Mouse (Mus musculus) heart, adult 8-10 months (tissue): ENCODE results near the gene Slc25a44. TPM values are rescaled to one million over a fixed set of nuclear protein-coding genes. Genes with fewer than 3 reads are reported as not detected.
"Not testable (repeated sequence)": the region's sequence is repeated elsewhere in the genome, so short reads cannot be mapped to it uniquely, and the experiment has no call there.

Experiments
- DNase-seq: peaks from one replicate; pipeline ENCODE4 v3.0.0; 2022; ENCODE audit warnings: low spot score
- total RNA-seq, 4 experiments: library from RNA; stranded (reverse); gene quantifications; 2 replicates each; pipeline ENCODE4 v1.2.4; 2022

The Slc25a44 gene
- total RNA-seq, 4 experiments from 2014 or later = 13.1 to 14.7 (median 14.1) TPM

- no peak for DNase-seq
Observed at GRCm38 (mm10) chr3:88415668-88416067, 9.3 kb downstream of the Slc25a44 start.

GRCm38 (mm10) chr3:88412636-88413035, 12.3 kb downstream of the Slc25a44 start:
- DNase-seq = no peak

DNA sequence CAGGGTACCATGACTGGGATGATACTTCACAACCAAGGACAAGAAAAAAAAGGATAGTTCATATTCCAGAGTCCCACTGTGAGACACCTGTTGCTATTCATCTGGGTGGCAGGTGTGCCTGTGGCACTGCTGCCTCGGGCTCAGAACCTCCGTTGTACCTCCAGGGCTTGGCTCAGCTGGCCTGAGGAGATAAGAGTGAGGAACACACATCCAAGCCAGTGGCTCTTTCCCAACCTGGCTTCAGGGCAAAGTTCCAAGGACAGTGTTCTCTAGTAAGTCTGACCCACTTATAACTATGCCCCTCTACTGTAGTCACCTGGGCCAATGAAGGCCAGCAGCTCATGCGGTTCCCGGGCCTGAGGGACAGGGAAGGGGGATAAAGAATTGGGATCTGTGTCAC, 13.3 kb downstream of the Slc25a44 start:
- DNase-seq = peak; percentile 40

GRCm38 (mm10) chr3:88410645-88411031, 14.3 kb downstream of the Slc25a44 start:
- DNase-seq = no peak

- DNase-seq = peak; percentile 94
Observed at GRCm38 (mm10) chr3:88409741-88410644, 14.9 kb downstream of the Slc25a44 start, which contains the start of gene Pmf1. Gene Pmf1 (minus strand): TSS chr3:88410331.

- no peak for DNase-seq
Observed at GRCm38 (mm10) chr3:88408953-88409352, 16.0 kb downstream of the Slc25a44 start.

- no peak for DNase-seq
Observed at GRCm38 (mm10) chr3:88407529-88407928, 17.4 kb downstream of the Slc25a44 start.

DNA sequence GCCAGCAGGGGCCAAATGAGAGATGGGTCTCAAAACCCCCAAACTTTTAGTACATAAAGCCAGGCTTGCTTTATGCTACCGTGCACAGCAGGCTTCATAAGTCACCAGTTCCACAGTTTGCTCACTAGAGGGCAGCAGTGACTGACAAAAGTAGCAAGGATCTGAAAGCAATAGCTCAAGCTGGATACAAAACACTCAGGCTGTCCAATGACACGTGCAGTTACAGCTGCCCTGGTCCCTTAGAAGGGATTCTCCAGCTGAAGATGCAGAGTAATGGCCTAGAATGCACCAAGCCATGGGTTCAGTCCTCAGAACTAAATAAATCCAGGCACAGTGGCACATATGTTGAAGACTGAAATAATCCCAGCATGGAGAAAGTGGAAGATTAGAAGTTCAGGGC, 17.8 kb downstream of the Slc25a44 start:
- DNase-seq = peak; percentile 77

- DNase-seq = no peak
Observed at GRCm38 (mm10) chr3:88403522-88404230, 21.3 kb downstream of the Slc25a44 start.

GRCm38 (mm10) chr3:88398666-88399065, 26.3 kb downstream of the Slc25a44 start:
- no peak for DNase-seq

DNA sequence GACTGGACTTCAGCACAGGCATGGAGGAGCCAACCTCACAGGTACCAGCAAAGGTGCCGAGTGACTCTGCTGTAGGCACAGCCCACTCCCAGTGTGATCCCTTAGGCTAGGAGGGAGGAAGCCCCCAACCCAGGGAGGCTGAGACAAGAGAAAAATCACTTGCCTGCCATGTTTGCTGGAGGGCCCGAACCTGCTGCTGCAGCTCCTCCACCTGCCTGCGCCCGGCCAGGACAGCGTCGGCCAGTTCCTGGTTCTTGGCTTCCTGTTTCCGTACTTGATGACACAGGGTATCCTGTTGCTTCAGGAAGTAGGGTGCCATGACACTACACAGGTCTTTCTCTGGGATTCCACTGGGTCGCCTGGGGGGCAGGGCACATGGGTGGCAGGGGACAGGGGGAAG, 29.2 kb downstream of the Slc25a44 start:
- no peak for DNase-seq

DNA sequence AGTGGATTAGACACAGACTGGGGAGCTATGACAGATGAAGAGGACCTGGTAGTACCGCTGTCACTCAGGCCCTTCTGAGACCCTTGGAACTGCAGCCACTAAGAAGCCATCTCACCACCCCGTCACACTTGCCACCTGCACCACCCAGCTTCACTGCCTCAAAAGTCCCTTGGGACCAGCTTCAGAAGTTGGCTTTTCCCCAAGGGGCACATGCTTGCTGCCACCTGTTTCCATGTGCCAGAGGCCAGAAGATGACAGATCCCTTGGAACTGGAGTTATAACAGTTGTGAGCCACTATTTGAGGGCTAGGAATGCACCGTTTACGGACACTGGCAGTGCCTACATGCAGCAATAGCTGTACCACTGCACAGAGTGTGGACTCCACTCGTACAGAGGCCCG, 29.7 kb downstream of the Slc25a44 start:
- no peak for DNase-seq

DNA sequence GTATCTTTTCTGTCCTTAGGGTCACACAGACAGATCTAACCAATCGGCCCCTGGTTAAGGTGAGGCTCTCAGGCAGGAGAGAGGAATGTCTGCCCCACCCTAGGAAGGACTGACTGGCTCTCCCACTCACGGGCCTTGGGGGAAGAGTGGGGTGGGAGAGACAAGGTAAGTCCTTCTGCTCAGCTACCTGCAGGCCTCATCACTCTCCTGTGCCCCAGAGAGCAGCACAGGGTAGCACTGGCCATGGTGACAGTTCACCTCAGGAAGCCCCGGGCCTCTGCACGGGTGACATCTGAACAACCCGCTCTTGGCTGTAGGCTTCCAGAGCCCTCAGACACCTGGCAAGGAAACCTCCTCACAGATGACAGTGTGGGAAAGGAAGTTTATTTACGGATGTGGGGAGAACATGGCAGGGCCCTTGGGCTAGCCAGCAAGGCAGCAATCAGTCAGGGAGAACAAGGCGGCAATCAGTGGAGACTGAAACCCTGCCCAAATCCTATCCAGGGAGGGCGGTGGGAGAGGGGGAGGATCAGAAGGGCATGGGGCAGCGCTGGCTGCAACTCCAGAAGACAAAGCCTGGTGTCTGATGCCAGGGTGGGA, 31.1 kb downstream of the Slc25a44 start:
- DNase-seq = no peak

DNA sequence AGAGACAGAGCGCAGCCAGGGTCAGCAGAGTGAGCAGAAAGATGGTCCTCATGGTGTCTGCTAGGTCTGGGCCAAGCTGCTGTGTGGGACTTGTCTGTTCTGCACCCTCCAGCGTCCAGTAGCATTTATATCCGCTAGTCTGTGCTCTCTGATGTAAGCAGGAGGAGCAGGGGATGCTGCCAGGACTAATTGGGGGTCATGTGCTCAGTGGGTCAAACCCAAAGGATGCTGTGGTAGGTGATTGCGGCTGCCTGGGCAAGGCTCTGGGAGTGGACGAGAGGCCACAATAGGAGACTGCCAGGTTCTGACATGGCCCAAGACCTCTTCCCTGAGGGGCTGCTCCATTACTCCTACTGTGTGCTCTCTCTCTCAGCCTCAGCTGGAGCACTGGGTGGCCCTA, 40.6 kb downstream of the Slc25a44 start, which contains the start of gene Bglap:
Bglap (minus strand) TSS at position 101 of the 400 bp plus-strand sequence.
- DNase-seq = no peak

GRCm38 (mm10) chr3:88382383-88382782, 42.6 kb downstream of the Slc25a44 start:
- not testable (repeated sequence) for DNase-seq

- not testable (repeated sequence) for DNase-seq
Observed at GRCm38 (mm10) chr3:88381389-88382315, 43.3 kb downstream of the Slc25a44 start.

DNA sequence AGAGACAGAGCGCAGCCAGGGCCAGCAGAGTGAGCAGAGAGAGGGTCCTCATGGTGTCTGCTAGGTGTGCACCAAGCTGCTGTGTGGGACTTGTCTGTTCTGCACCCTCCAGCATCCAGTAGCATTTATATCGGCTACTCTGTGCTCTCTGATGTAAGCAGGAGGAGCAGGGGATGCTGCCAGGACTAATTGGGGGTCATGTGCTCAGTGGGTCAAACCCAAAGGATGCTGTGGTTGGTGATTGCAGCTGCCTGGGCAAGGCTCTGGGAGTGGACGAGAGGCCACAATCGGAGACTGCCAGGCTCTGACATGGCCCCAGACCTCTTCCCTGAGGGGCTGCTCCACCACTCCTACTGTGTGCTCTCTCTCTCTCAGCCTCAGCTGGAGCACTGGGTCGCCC, 46.3 kb downstream of the Slc25a44 start, which contains the start of gene Bglap2:
Bglap2 (minus strand) TSS at position 101 of the 400 bp plus-strand sequence.
- not testable (repeated sequence) for DNase-seq

GRCm38 (mm10) chr3:88376644-88377043, 48.3 kb downstream of the Slc25a44 start:
- not testable (repeated sequence) for DNase-seq

- not testable (repeated sequence) for DNase-seq
Observed at GRCm38 (mm10) chr3:88375750-88376626, 49.0 kb downstream of the Slc25a44 start.

DNA sequence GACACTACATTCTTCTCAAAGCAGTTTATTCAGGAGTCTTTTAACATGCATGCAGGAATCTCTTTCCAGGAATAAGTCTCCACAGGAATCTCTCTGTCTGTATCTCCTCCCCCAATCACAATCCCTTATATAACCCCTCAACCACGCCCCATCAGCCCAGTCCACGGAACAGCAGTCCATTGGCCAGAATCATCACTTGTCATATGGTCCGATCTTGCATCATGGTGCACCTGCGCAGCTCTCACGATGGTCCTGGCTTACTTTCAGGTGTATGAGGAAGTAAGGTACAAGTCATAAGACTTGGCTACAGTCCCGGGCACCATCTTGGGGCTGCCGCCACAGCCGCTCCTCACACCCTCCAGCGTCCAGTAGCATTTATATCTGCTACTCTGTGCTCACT, 52.3 kb downstream of the Slc25a44 start, which contains the start of gene Bglap3:
Bglap3 (minus strand) TSS at position 101 of the 400 bp plus-strand sequence.
- not testable (repeated sequence) for DNase-seq
